Mouse (Mus musculus) neural tube, embryonic 13.5 days (tissue): ENCODE data around the gene Gm20855. TPM values are rescaled to one million over a fixed set of nuclear protein-coding genes. Genes with fewer than 3 reads are reported as not detected.
"Not testable (repeated sequence)": the region's sequence is repeated elsewhere in the genome, so short reads cannot be mapped to it uniquely, and the experiment has no call there.

ENCODE experiments used
- ATAC-seq: fragments of 200-750 bp; cut with Nextera tagmentation; 2 replicates; pipeline ENCODE4 v1.8.0; 2017; ENCODE audit warnings: low read depth, mild to moderate bottlenecking, moderate TSS enrichment, moderate library complexity
- H3K27ac ChIP-seq: fragments of 300-500 bp; sonication (generic); replicated peaks from 2 replicates; pipeline ENCODE4 v1.5.1; 2015; ENCODE audit warnings: moderate library complexity, mild to moderate bottlenecking, inconsistent platforms
- H3K27me3 ChIP-seq: fragments of 300-500 bp; sonication (generic); 2 replicates; pipeline ENCODE4 v1.6.1; 2015; ENCODE audit warnings: mild to moderate bottlenecking, inconsistent platforms
- H3K36me3 ChIP-seq: fragments of 300-500 bp; sonication (generic); 2 replicates; pipeline ENCODE4 v1.6.1; 2015; ENCODE audit warnings: mild to moderate bottlenecking, inconsistent platforms
- H3K4me1 ChIP-seq: fragments of 300-500 bp; sonication (generic); replicated peaks from 2 replicates; pipeline ENCODE4 v1.6.1; 2015; ENCODE audit warnings: inconsistent platforms
- H3K4me2 ChIP-seq: fragments of 300-500 bp; sonication (generic); 2 replicates; pipeline ENCODE4 v1.6.1; 2015; ENCODE audit warnings: inconsistent platforms, mild to moderate bottlenecking, moderate library complexity
- H3K4me3 ChIP-seq: fragments of 300-500 bp; sonication (generic); 2 replicates; pipeline ENCODE4 v1.5.1; 2015; ENCODE audit warnings: mild to moderate bottlenecking, inconsistent platforms
- H3K9ac ChIP-seq: fragments of 300-500 bp; sonication (generic); 2 replicates; pipeline ENCODE4 v1.6.1; 2015; ENCODE audit warnings: moderate library complexity, mild to moderate bottlenecking, inconsistent platforms
- H3K9me3 ChIP-seq: fragments of 300-500 bp; sonication (generic); 2 replicates; pipeline ENCODE4 v1.6.1; 2016; ENCODE audit warnings: inconsistent platforms
- WGBS: fragments of 180-500 bp; shearing (Covaris S2); methylation state at CpG from one replicate; pipeline ENCODE4 v1.1.7; 2015; 5-methylcytosine and 5-hydroxymethylcytosine counted together
- polyA plus RNA-seq: library from polyadenylated mRNA; unstranded; fragments of >200 nt; fragmentation: Nextera tagmentation; extraction: Ambion mirVana; gene quantifications from 2 replicates; pipeline ENCODE4 v1.2.1, GENCODE M21; 2015

Gene Gm20855
- polyA plus RNA-seq: not detected in 2 replicates

DNA sequence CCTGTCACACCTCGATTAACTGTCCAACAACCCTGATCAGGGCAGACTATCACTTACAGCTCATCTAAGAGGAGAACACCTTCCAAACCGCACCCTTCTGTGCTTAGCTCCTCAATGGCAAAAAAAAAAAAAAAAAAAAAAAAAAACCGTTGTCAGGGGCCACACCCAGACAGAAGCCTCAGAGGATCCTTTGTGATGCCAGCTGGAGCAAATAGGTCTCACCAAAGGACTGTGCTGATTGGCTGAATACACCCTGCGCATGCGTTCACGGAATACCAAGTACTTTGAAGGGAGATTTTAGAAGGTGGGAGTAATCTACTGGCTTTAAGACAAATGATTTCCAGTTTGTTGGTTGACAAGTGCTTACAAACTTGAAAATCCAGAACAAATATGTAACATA is at the start of gene Gm20855:
Gene Gm20855 (minus strand): TSS at position 101 of the 400 bp plus-strand sequence.
- not testable (repeated sequence) for H3K4me1 ChIP-seq, H3K36me3 ChIP-seq, H3K4me3 ChIP-seq, ATAC-seq, H3K9ac ChIP-seq, H3K9me3 ChIP-seq, H3K27me3 ChIP-seq, H3K27ac ChIP-seq, H3K4me2 ChIP-seq
- WGBS: no CpG with 5 or more reads among the region's 6 CpGs
